Mouse (Mus musculus) retina, adult 2 months (tissue): ENCODE results near the gene AC109138.7.
A peak's percentile ranks its signal among the peaks of the same experiment; 100 is the strongest.

Experiments
- DNase-seq: peaks from one replicate; pipeline ENCODE4 v3.0.0-alpha.2; 2012; ENCODE audit warnings: low read depth, low spot score

Gene AC109138.7

GRCm38 (mm10) chr19:4214071-4214770 is at the start of gene AC109138.7, which contains the start of gene Clcf1:
Gene AC109138.7 (plus strand): TSS chr19:4214357.
Gene Clcf1 (plus strand): TSS chr19:4214238.
- no peak for DNase-seq

GRCm38 (mm10) chr19:4164721-4165120 is 49.4 kb upstream of the AC109138.7 start:
- no peak for DNase-seq

- no peak for DNase-seq
Observed at GRCm38 (mm10) chr19:4166678-4167476, 47.3 kb upstream of the AC109138.7 start.

GRCm38 (mm10) chr19:4169378-4169784 is 44.8 kb upstream of the AC109138.7 start:
- peak; percentile 95 for DNase-seq

- DNase-seq = no peak
Observed at GRCm38 (mm10) chr19:4169810-4170209, 44.3 kb upstream of the AC109138.7 start.

- DNase-seq = no peak
Observed at GRCm38 (mm10) chr19:4170723-4171392, 43.3 kb upstream of the AC109138.7 start.

- no peak for DNase-seq
Observed at GRCm38 (mm10) chr19:4171393-4172290, 42.5 kb upstream of the AC109138.7 start.

GRCm38 (mm10) chr19:4172925-4173324 is 41.2 kb upstream of the AC109138.7 start:
- no peak for DNase-seq

- DNase-seq = no peak
Observed at GRCm38 (mm10) chr19:4175368-4175947, 38.7 kb upstream of the AC109138.7 start, which contains the start of gene Carns1. Gene Carns1 (minus strand): TSS chr19:4175479.

GRCm38 (mm10) chr19:4180411-4180810 is 33.7 kb upstream of the AC109138.7 start:
- DNase-seq = no peak

GRCm38 (mm10) chr19:4181892-4182291 is 32.3 kb upstream of the AC109138.7 start:
- DNase-seq = no peak

- DNase-seq = no peak
Observed at GRCm38 (mm10) chr19:4183689-4184088, 30.5 kb upstream of the AC109138.7 start.

GRCm38 (mm10) chr19:4184976-4185975 is 28.9 kb upstream of the AC109138.7 start:
- DNase-seq = no peak

- DNase-seq = no peak
Observed at GRCm38 (mm10) chr19:4187303-4187702, 26.9 kb upstream of the AC109138.7 start.

- DNase-seq = no peak
Observed at GRCm38 (mm10) chr19:4189051-4189620, 25.0 kb upstream of the AC109138.7 start.

- DNase-seq = no peak
Observed at GRCm38 (mm10) chr19:4190831-4191334, 23.3 kb upstream of the AC109138.7 start, which contains the start of gene Tbc1d10c. Gene Tbc1d10c (minus strand): TSS chr19:4191284.

- DNase-seq = peak; percentile 92
Observed at GRCm38 (mm10) chr19:4191528-4192250, 22.5 kb upstream of the AC109138.7 start, which contains the start of gene Ppp1ca. Gene Ppp1ca (plus strand): TSS chr19:4192065.
